Mouse (Mus musculus) ES-E14 (cell line): Measurements from ENCODE around the gene Spns3. TPM values are rescaled to one million over a fixed set of nuclear protein-coding genes. Genes with fewer than 3 reads are reported as not detected.

Experiments used
- DNase-seq: peaks from one replicate; pipeline ENCODE4 v3.0.0-alpha.2; 2013; ENCODE audit warnings: low read depth, low spot score
- H3K27ac ChIP-seq: 2 replicates; pipeline ENCODE4 v1.5.1; 2012; ENCODE audit warnings: low read depth, mild to moderate bottlenecking, low read length, moderate library complexity, mixed read lengths; ENCODE audit not compliant: poor library complexity, insufficient read depth, severe bottlenecking
- H3K36me3 ChIP-seq: 2 replicates; pipeline ENCODE4 v1.6.1; 2012; ENCODE audit warnings: mild to moderate bottlenecking, low read length, moderate library complexity, mixed read lengths; ENCODE audit not compliant: control insufficient read depth, poor library complexity, insufficient read depth, severe bottlenecking
- H3K4me1 ChIP-seq, 2 experiments: fragments of 150-350 bp in 1 of 2; sonication (generic) in 1 of 2; 2 replicates each; pipeline ENCODE4 v1.6.1; 2012; ENCODE audit warnings: low read length in 2 of 2, mild to moderate bottlenecking in 1 of 2, mixed read lengths in 1 of 2; ENCODE audit not compliant: control insufficient read depth in 2 of 2, insufficient read depth in 2 of 2, poor library complexity in 1 of 2
- H3K4me3 ChIP-seq, 2 experiments: fragments of 150-350 bp in 1 of 2; sonication (generic) in 1 of 2; 2 replicates each; pipeline ENCODE4 v1.5.1; 2012; ENCODE audit warnings: low read length in 2 of 2, low read depth in 1 of 2, mild to moderate bottlenecking in 1 of 2, mixed read lengths in 1 of 2; ENCODE audit not compliant: insufficient read depth in 1 of 2, poor library complexity in 1 of 2, severe bottlenecking in 1 of 2
- H3K9ac ChIP-seq: 2 replicates; pipeline ENCODE4 v1.6.1; 2012; ENCODE audit warnings: low read depth, mild to moderate bottlenecking, low read length, mixed read lengths; ENCODE audit not compliant: poor library complexity, insufficient read depth, severe bottlenecking
- H3K9me3 ChIP-seq: fragments of 150-350 bp; sonication (generic); 2 replicates; pipeline ENCODE4 v1.6.1; 2012; ENCODE audit warnings: low read depth, mild to moderate bottlenecking, low read length; ENCODE audit not compliant: control insufficient read depth, insufficient read depth
- CHD2 ChIP-seq: IDR thresholded peaks from 2 replicates; pipeline ENCODE4 v1.6.1; 2014; ENCODE audit warnings: mild to moderate bottlenecking, low read depth, low read length, inconsistent platforms
- HCFC1 ChIP-seq: IDR thresholded peaks from 2 replicates; pipeline ENCODE4 v1.6.1; 2012; ENCODE audit warnings: low read length, inconsistent platforms, borderline replicate concordance; ENCODE audit not compliant: insufficient read depth
- MAFK ChIP-seq: IDR thresholded peaks from 2 replicates; pipeline ENCODE4 v1.6.1; 2014; ENCODE audit warnings: mild to moderate bottlenecking, low read depth, low read length, inconsistent platforms; ENCODE audit not compliant: insufficient read depth
- ZC3H11A ChIP-seq: IDR thresholded peaks from 2 replicates; pipeline ENCODE4 v1.6.1; 2012; ENCODE audit warnings: low read depth, mild to moderate bottlenecking, inconsistent platforms, low read length, borderline replicate concordance
- ZNF384 ChIP-seq: IDR thresholded peaks from 2 replicates; pipeline ENCODE4 v1.6.1; 2012; ENCODE audit warnings: low read depth, low read length, inconsistent platforms
- in situ Hi-C, 2 experiments: fragments of 600-800 bp; cut with MboI; formaldehyde crosslinking; loops; one replicate each; pipeline ENCODE4 v1.15.1; 2025; ENCODE audit warnings: low sequenced_read_pairs in 2 of 2, inconsistent platforms in 1 of 2; ENCODE audit not compliant: unreplicated experiment in 2 of 2
- total RNA-seq: library from RNA; depleted of rRNA; stranded (reverse); fragments of 300-350 nt; gene quantifications from 2 replicates; pipeline ENCODE4 v1.2.3, GENCODE M21; 2012

Spns3 gene
- total RNA-seq, 1 experiment: 1.9 TPM

- DNase-seq: no peak
- Histone ChIP-seq H3K9ac (no peak overlapping the region), H3K9me3 (no peaks in the 10 kb centered on the region), H3K27ac (no peak overlapping the region), H3K4me3 (no peak overlapping the region), H3K36me3 (no peaks in the 10 kb centered on the region), H3K4me1 (peaks cover 0 to 15% of the 10 kb centered on the region in 2 experiments; a peak in 1 of 4 replicates)
- no peak for TF ChIP-seq ZNF384
- no peak for TF ChIP-seq CHD2
- TF ChIP-seq ZC3H11A: no peak
- TF ChIP-seq HCFC1: no peak
- no peak for TF ChIP-seq MAFK
- in situ Hi-C loops: no loop called here
Observed at GRCm38 (mm10) chr11:72474926-72475325, 75.4 kb downstream of the Spns3 start.

- Histone ChIP-seq H3K9me3 (no peaks in the 10 kb centered on the region), H3K4me1 (peaks cover 2 to 15% of the 10 kb centered on the region in 2 experiments; a peak in 2 of 4 replicates), H3K36me3 (no peaks in the 10 kb centered on the region), H3K4me3 (no peak overlapping the region), H3K9ac (no peak overlapping the region), H3K27ac (no peak overlapping the region)
- in situ Hi-C loops: no loop called here
- no peak for TF ChIP-seq ZC3H11A
- no peak for TF ChIP-seq MAFK
- TF ChIP-seq CHD2: no peak
- TF ChIP-seq ZNF384: no peak
- TF ChIP-seq HCFC1: no peak
- DNase-seq: no peak
Observed at GRCm38 (mm10) chr11:72473540-72473939, 76.8 kb downstream of the Spns3 start.

- no peak overlapping the region for H3K4me3 ChIP-seq
- no peak for DNase-seq
- peaks cover 2 to 15% of the 10 kb centered on the region in 2 experiments; a peak in 2 of 4 replicates for H3K4me1 ChIP-seq
- in situ Hi-C loops: no loop called here
- no peaks in the 10 kb centered on the region for H3K9me3 ChIP-seq
- H3K9ac ChIP-seq: no peak overlapping the region
- no peak overlapping the region for H3K27ac ChIP-seq
- no peaks in the 10 kb centered on the region for H3K36me3 ChIP-seq
- no peak for TF ChIP-seq CHD2
- no peak for TF ChIP-seq ZNF384
- no peak for TF ChIP-seq HCFC1
- no peak for TF ChIP-seq MAFK
- no peak for TF ChIP-seq ZC3H11A
Observed at GRCm38 (mm10) chr11:72471381-72471780, 78.9 kb downstream of the Spns3 start.

GRCm38 (mm10) chr11:72470004-72470403 is 80.3 kb downstream of the Spns3 start:
- Histone ChIP-seq H3K9ac (no peak overlapping the region), H3K9me3 (no peaks in the 10 kb centered on the region), H3K4me3 (no peak overlapping the region), H3K36me3 (no peaks in the 10 kb centered on the region), H3K4me1 (peaks cover 2 to 15% of the 10 kb centered on the region in 2 experiments; a peak in 2 of 4 replicates), H3K27ac (no peak overlapping the region)
- DNase-seq: no peak
- no peak for TF ChIP-seq CHD2
- no peak for TF ChIP-seq MAFK
- no peak for TF ChIP-seq HCFC1
- TF ChIP-seq ZNF384: no peak
- TF ChIP-seq ZC3H11A: no peak
- in situ Hi-C loops: no loop called here

GRCm38 (mm10) chr11:72469217-72469616 is 81.1 kb downstream of the Spns3 start:
- DNase-seq: no peak
- TF ChIP-seq CHD2: no peak
- no peak for TF ChIP-seq HCFC1
- TF ChIP-seq MAFK: no peak
- TF ChIP-seq ZNF384: no peak
- TF ChIP-seq ZC3H11A: no peak
- Histone ChIP-seq H3K4me3 (no peak overlapping the region), H3K9ac (no peak overlapping the region), H3K4me1 (peaks cover 2 to 15% of the 10 kb centered on the region in 2 experiments; a peak in 2 of 4 replicates), H3K36me3 (no peaks in the 10 kb centered on the region), H3K9me3 (no peaks in the 10 kb centered on the region), H3K27ac (no peak overlapping the region)
- in situ Hi-C loops: no loop called here
